Mouse (Mus musculus) embryonic facial prominence, embryonic 13.5 days (tissue): ENCODE data around the gene Shisal2b. TPM values are rescaled to one million over a fixed set of nuclear protein-coding genes. Genes with fewer than 3 reads are reported as not detected.
"Not testable (repeated sequence)": the region's sequence is repeated elsewhere in the genome, so short reads cannot be mapped to it uniquely, and the experiment has no call there.

Source experiments
- ATAC-seq: fragments of 200-750 bp; cut with Nextera tagmentation; 2 replicates; pipeline ENCODE4 v1.8.0; 2017; ENCODE audit warnings: low read depth; ENCODE audit not compliant: insufficient number of reproducible peaks, insufficient read depth, low FRiP score, low TSS enrichment
- H3K27ac ChIP-seq: fragments of 300-500 bp; sonication (generic); 2 replicates; pipeline ENCODE4 v1.5.1; 2015; ENCODE audit warnings: moderate library complexity, mild to moderate bottlenecking, inconsistent platforms
- H3K27me3 ChIP-seq: fragments of 300-500 bp; sonication (generic); 2 replicates; pipeline ENCODE4 v1.6.1; 2015; ENCODE audit warnings: mild to moderate bottlenecking, inconsistent platforms
- H3K36me3 ChIP-seq: fragments of 300-500 bp; sonication (generic); 2 replicates; pipeline ENCODE4 v1.6.1; 2015; ENCODE audit warnings: mild to moderate bottlenecking, inconsistent platforms
- H3K4me1 ChIP-seq: fragments of 300-500 bp; sonication (generic); 2 replicates; pipeline ENCODE4 v1.6.1; 2015; ENCODE audit warnings: inconsistent platforms
- H3K4me2 ChIP-seq: fragments of 300-500 bp; sonication (generic); 2 replicates; pipeline ENCODE4 v1.6.1; 2015; ENCODE audit warnings: moderate library complexity, mild to moderate bottlenecking, inconsistent platforms
- H3K4me3 ChIP-seq: fragments of 300-500 bp; sonication (generic); 2 replicates; pipeline ENCODE4 v1.5.1; 2015; ENCODE audit warnings: mild to moderate bottlenecking, inconsistent platforms
- H3K9ac ChIP-seq: fragments of 300-500 bp; sonication (generic); 2 replicates; pipeline ENCODE4 v1.6.1; 2015; ENCODE audit warnings: mild to moderate bottlenecking, inconsistent platforms
- H3K9me3 ChIP-seq: fragments of 300-500 bp; sonication (generic); 2 replicates; pipeline ENCODE4 v1.6.1; 2016; ENCODE audit warnings: inconsistent platforms
- WGBS: fragments of 180-500 bp; shearing (Covaris S2); methylation state at CpG from one replicate; pipeline ENCODE4 v1.1.7; 2015; ENCODE audit warnings: mixed read lengths; 5-methylcytosine and 5-hydroxymethylcytosine counted together
- polyA plus RNA-seq: library from polyadenylated mRNA; unstranded; fragments of >200 nt; fragmentation: Nextera tagmentation; extraction: Ambion mirVana; gene quantifications from 2 replicates; pipeline ENCODE4 v1.2.1, GENCODE M21; 2015

Shisal2b gene
- polyA plus RNA-seq: 0.96 TPM in 1 of 2 replicates, not detected in the other

DNA sequence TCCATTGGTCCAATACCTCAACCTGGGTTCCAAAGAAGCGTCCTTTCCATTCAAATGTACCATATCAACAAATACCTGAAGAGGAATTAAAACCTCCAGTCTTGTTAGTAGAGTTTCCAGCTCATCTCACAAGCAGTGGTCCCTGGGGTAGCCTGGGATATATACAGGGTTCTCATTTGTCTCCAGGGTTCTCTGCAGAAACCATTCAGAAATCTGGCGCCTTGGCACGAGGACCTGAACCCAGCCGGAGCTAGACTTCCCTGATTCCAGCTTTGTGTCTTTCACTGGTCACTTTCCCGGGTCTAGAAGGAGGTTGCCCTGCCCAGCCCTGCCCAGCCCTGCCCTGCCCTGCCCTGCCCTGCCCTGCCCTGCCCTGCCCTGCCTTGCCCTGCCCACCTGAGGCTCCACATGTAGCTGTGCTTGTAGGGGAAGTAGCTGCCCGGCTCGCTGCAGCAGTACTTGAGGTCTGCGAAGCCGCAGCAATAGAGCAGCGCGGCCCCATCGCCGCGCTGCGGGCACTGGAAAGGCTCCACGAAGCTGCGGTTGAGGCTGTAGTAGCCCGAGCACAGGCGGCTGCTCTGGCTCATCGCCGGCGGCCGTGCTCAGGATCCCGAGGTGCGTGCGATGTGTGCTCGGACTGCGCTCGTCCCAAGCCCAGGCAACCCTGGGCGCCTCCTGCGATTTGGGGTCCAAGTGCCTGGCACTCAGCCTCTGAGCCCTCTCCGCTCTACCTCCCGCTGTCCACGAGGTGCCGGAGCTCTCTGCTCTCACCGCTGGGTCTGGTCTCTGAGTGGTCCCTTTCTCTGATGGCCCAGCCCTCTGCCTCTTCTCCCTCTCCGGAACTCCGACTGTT lies at the start of gene Shisal2b:
Gene Shisal2b, minus strand, starts transcription at position 767 of the 853 bp plus-strand sequence.
- ATAC-seq: peak; percentile 76; the same call in 1 of the 2 replicates
- H3K27ac ChIP-seq: no peak within 1 kb of the TSS
- peak within 1 kb of the TSS; percentile 95 for H3K4me2 ChIP-seq
- H3K27me3 ChIP-seq: peaks cover 24% of the 10 kb centered on the region
- no peaks in the 10 kb centered on the region for H3K9me3 ChIP-seq
- no peaks in the 10 kb centered on the region for H3K36me3 ChIP-seq
- WGBS: 4% methylated on average over 38 of the region's 38 CpGs
- H3K4me1 ChIP-seq: peaks cover 5% of the 10 kb centered on the region
- peak within 1 kb of the TSS; percentile 52 for H3K4me3 ChIP-seq
- H3K9ac ChIP-seq: peak within 1 kb of the TSS; percentile 73

- not testable (repeated sequence) for H3K4me2 ChIP-seq, H3K27ac ChIP-seq, H3K9ac ChIP-seq, H3K36me3 ChIP-seq, H3K4me3 ChIP-seq, H3K4me1 ChIP-seq, ATAC-seq, H3K9me3 ChIP-seq, H3K27me3 ChIP-seq
- 70% methylated on average over 5 of the region's 5 CpGs for WGBS
These were observed 47.9 kb upstream of the Shisal2b start for GRCm38 (mm10) chr13:104911626-104912025.

DNA sequence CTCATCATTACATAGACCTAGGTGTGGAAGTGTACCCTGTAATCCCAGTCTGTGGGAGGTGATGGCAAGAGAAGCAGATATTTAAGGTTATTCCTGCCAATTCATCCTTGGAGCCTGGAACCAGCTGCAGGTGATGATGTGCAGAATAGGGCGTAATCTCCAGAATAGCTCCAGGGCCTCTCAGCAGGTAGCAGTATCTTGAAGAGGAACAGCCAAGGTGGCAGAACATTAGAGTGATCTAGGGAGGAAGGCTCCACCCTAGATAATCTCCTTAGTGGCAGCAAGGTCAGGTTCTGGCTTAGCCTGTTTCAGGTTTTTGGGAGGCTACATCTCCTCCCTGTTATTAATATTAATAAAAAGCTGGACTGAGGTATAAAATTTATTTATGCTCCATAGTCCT lies 47.3 kb upstream of the Shisal2b start:
- H3K4me2 ChIP-seq, H3K4me3 ChIP-seq, H3K27ac ChIP-seq, H3K36me3 ChIP-seq, ATAC-seq, H3K4me1 ChIP-seq, H3K27me3 ChIP-seq, H3K9ac ChIP-seq, H3K9me3 ChIP-seq: not testable (repeated sequence)
- 91% methylated on average over 1 of the region's 1 CpGs for WGBS

- WGBS: 48% methylated on average over 7 of the region's 7 CpGs
- Histone ChIP-seq H3K36me3 (no peaks in the 10 kb centered on the region), H3K4me1 (0 out of 2 replicates have a peak, but pooled peaks cover 4% of the 10 kb centered on the region), H3K9ac (no peak overlapping the region), H3K27ac (no peak overlapping the region), H3K4me3 (no peak overlapping the region), H3K4me2 (no peak overlapping the region), H3K27me3 (no peaks in the 10 kb centered on the region), H3K9me3 (no peaks in the 10 kb centered on the region)
- ATAC-seq: no peak
These were observed 45.0 kb upstream of the Shisal2b start for GRCm38 (mm10) chr13:104908691-104909090.

DNA sequence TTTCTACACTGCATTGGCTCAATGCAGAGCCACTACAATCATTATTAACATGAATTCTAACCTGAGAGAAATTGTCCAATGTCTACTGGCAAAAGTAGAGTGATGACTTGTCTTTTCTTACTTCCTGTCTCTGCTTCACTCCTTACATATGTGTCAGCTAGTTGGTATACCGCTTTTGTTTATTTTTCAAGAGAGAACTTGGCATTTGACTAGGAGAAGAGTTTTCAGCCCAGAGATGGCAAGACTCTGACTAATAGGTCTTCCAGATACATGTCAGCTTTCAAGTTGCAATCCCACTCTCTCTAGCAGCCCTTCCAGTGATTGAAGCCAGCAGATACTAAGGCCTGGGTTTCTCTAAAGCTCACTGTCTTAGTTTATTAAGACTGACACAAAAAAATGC lies 31.1 kb upstream of the Shisal2b start:
- 91% methylated on average over 1 of the region's 1 CpGs for WGBS
- Histone ChIP-seq H3K4me2 (no peak overlapping the region), H3K27me3 (no peaks in the 10 kb centered on the region), H3K36me3 (no peaks in the 10 kb centered on the region), H3K9me3 (no peaks in the 10 kb centered on the region), H3K9ac (no peak overlapping the region), H3K4me3 (no peak overlapping the region), H3K4me1 (no peaks in the 10 kb centered on the region), H3K27ac (no peak overlapping the region)
- no peak for ATAC-seq

GRCm38 (mm10) chr13:104892337-104892736 lies 28.6 kb upstream of the Shisal2b start:
- H3K4me3 ChIP-seq: no peak overlapping the region
- H3K36me3 ChIP-seq: no peaks in the 10 kb centered on the region
- H3K9me3 ChIP-seq: no peaks in the 10 kb centered on the region
- H3K27me3 ChIP-seq: no peaks in the 10 kb centered on the region
- 46% methylated on average over 4 of the region's 4 CpGs for WGBS
- no peak overlapping the region for H3K27ac ChIP-seq
- no peak overlapping the region for H3K4me2 ChIP-seq
- H3K4me1 ChIP-seq: no peaks in the 10 kb centered on the region
- no peak overlapping the region for H3K9ac ChIP-seq
- no peak for ATAC-seq

- no peak for ATAC-seq
- Histone ChIP-seq H3K4me2 (no peak overlapping the region), H3K9me3 (no peaks in the 10 kb centered on the region), H3K36me3 (no peaks in the 10 kb centered on the region), H3K27ac (no peak overlapping the region), H3K4me1 (no peaks in the 10 kb centered on the region), H3K9ac (no peak overlapping the region), H3K27me3 (no peaks in the 10 kb centered on the region), H3K4me3 (no peak overlapping the region)
- WGBS: 74% methylated on average over 8 of the region's 8 CpGs
These were observed 22.8 kb upstream of the Shisal2b start for GRCm38 (mm10) chr13:104886308-104887032.

DNA sequence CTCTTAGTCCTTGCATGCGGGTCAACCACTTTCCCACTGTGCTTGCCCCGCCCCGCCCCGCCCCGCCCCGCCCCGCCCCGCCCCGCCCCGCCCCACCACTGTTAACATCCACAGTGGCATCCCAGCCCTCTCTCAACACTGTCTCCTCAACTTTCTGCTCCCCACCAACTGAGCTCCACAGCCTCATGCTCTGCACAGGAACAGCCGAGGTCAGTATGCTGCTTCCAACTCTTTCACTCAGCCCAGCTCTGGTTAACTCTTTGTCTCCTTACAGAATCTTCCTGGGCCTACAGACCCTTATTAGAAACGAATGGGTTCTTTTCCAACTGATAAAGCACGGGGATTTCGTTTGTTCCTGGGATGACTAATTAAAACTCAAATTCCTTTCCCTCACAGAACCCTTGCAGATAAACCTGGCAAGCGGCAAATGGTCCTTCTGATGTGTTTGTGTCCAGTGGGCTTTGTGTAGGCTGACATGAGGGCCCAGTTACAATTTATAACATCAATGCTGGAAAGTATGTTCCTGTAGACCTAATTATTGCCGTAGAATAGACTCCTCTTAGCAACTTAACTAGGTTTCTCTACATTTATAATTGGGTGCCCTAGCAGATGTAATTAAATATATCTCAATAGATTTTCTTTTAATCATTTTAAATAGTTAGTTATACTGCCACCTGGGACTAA lies 20.0 kb upstream of the Shisal2b start:
- Histone ChIP-seq H3K4me3 (no peak overlapping the region), H3K9ac (no peak overlapping the region), H3K4me2 (no peak overlapping the region), H3K9me3 (no peaks in the 10 kb centered on the region), H3K27ac (no peak overlapping the region), H3K27me3 (no peaks in the 10 kb centered on the region), H3K4me1 (no peaks in the 10 kb centered on the region), H3K36me3 (no peaks in the 10 kb centered on the region)
- 42% methylated on average over 13 of the region's 16 CpGs for WGBS
- ATAC-seq: no peak

- 83% methylated on average over 4 of the region's 4 CpGs for WGBS
- no peak for ATAC-seq
These were observed 14.8 kb upstream of the Shisal2b start for GRCm38 (mm10) chr13:104878508-104878907.

DNA sequence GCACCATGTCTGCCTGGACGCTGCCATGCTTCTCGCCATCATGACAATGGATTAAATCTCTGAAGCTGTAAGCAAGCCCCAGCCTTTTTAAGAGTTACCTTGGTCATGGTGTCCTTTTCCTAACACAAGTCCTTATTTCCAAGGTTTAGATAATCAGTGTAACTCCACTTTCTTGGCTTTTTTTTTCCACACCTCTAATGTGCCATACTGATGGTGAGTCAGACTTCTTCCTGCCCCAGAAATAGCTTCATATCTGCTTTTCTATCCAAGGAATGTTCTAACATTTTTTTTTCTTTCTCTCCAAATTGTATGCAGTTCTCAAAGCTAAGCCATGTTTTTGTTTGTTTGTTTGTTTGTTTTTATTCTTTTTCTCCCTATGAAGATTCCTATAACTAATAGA lies 6.2 kb upstream of the Shisal2b start:
- H3K4me2 ChIP-seq: no peak overlapping the region
- no peak overlapping the region for H3K27ac ChIP-seq
- no peaks in the 10 kb centered on the region for H3K9me3 ChIP-seq
- WGBS: 87% methylated on average over 2 of the region's 2 CpGs
- H3K27me3 ChIP-seq: no peaks in the 10 kb centered on the region
- no peak overlapping the region for H3K9ac ChIP-seq
- no peaks in the 10 kb centered on the region for H3K36me3 ChIP-seq
- H3K4me1 ChIP-seq: peaks cover 3% of the 10 kb centered on the region; the same call in 1 of the 2 replicates
- H3K4me3 ChIP-seq: no peak overlapping the region
- ATAC-seq: no peak

More at GRCm38 (mm10) chr13:104878508-104878907, 14.8 kb upstream of the Shisal2b start:
- H3K36me3 ChIP-seq: no peaks in the 10 kb centered on the region
- no peaks in the 10 kb centered on the region for H3K27me3 ChIP-seq
- H3K9me3 ChIP-seq: no peaks in the 10 kb centered on the region
- H3K4me3 ChIP-seq: no peak overlapping the region
- no peaks in the 10 kb centered on the region for H3K4me1 ChIP-seq
- no peak overlapping the region for H3K9ac ChIP-seq
- no peak overlapping the region for H3K4me2 ChIP-seq
- H3K27ac ChIP-seq: no peak overlapping the region

GRCm38 (mm10) chr13:104866726-104867125 lies 3.0 kb upstream of the Shisal2b start:
- H3K4me3 ChIP-seq: no peak overlapping the region
- H3K4me1 ChIP-seq: peaks cover 7% of the 10 kb centered on the region
- H3K27ac ChIP-seq: no peak overlapping the region
- no peaks in the 10 kb centered on the region for H3K9me3 ChIP-seq
- peaks cover 22% of the 10 kb centered on the region for H3K27me3 ChIP-seq
- ATAC-seq: no peak
- H3K4me2 ChIP-seq: no peak overlapping the region
- 81% methylated on average over 5 of the region's 5 CpGs for WGBS
- no peak overlapping the region for H3K9ac ChIP-seq
- H3K36me3 ChIP-seq: no peaks in the 10 kb centered on the region
